Comparison of ENCODE assay signal across 18 mouse cellular contexts in genomic region chr11:44367711-44368110, GRCm38 (mm10). TPM values are rescaled to one million over a fixed set of nuclear protein-coding genes. Genes with fewer than 3 reads are reported as not detected.
A peak's percentile ranks its signal among the peaks of the same experiment; 100 is the strongest.
DNase-seq lines count a peak whose midpoint lies in the region; ATAC-seq lines count a peak whose summit lies in the region.
"Had no signal": no experiment of that assay in that cellular context is flagged by ENCODE, and none has a peak within 500 bp of the region (broad histone marks: within the 10 kb centered on the region; RNA-seq: fewer than 3 reads in every experiment).

No protein-coding gene starts in this region.

- no peak for ATAC-seq in neural tube, embryonic 15.5 days (ENCODE audit: low FRiP score)
- ATAC-seq in intestine, embryonic 15.5 days = no peak
- no peak for ATAC-seq in forebrain, embryonic 11.5 days (replicated peaks; ENCODE audit: low FRiP score)

- H3K9me3 ChIP-seq in neural tube, embryonic 15.5 days (replicated peaks) = no peaks in the 10 kb centered on the region
- H3K9me3 ChIP-seq in intestine, embryonic 15.5 days = no peaks in the 10 kb centered on the region
- no peaks in the 10 kb centered on the region for H3K9me3 ChIP-seq in forebrain, embryonic 11.5 days (ENCODE audit: control insufficient read depth, low read length)
- H3K9me3 ChIP-seq: forebrain, embryonic 10.5 days; heart, embryonic 15.5 days; kidney, embryonic 15.5 days; neural tube, embryonic 13.5 days had no signal

- no peak overlapping the region for H3K27ac ChIP-seq in neural tube, embryonic 15.5 days (replicated peaks)
- no peak overlapping the region for H3K27ac ChIP-seq in intestine, embryonic 15.5 days
- H3K27ac ChIP-seq in forebrain, embryonic 11.5 days (ENCODE audit: low read depth, low read length) = no peak overlapping the region
- H3K27ac ChIP-seq: forebrain, embryonic 10.5 days; heart, embryonic 15.5 days; kidney, embryonic 15.5 days; neural tube, embryonic 13.5 days had no signal

- no peaks in the 10 kb centered on the region for H3K36me3 ChIP-seq in neural tube, embryonic 15.5 days
- no peaks in the 10 kb centered on the region for H3K36me3 ChIP-seq in intestine, embryonic 15.5 days
- no peaks in the 10 kb centered on the region for H3K36me3 ChIP-seq in forebrain, embryonic 11.5 days (ENCODE audit: control insufficient read depth, insufficient read depth, low read length)
- H3K36me3 ChIP-seq: forebrain, embryonic 10.5 days; heart, embryonic 15.5 days; kidney, embryonic 15.5 days; neural tube, embryonic 13.5 days had no signal

- no peak overlapping the region for H3K9ac ChIP-seq in neural tube, embryonic 15.5 days (replicated peaks)
- no peak overlapping the region for H3K9ac ChIP-seq in intestine, embryonic 15.5 days
- no peak overlapping the region for H3K9ac ChIP-seq in forebrain, embryonic 11.5 days (ENCODE audit: low read length)
- H3K9ac ChIP-seq: heart, embryonic 15.5 days; kidney, embryonic 15.5 days; neural tube, embryonic 13.5 days had no signal

- no peak overlapping the region for H3K4me3 ChIP-seq in neural tube, embryonic 15.5 days (replicated peaks)
- no peak overlapping the region for H3K4me3 ChIP-seq in intestine, embryonic 15.5 days (replicated peaks)
- H3K4me3 ChIP-seq in forebrain, embryonic 11.5 days (ENCODE audit: low read depth, low read length) = no peak overlapping the region
- H3K4me3 ChIP-seq: forebrain, embryonic 10.5 days; heart, embryonic 15.5 days; kidney, embryonic 15.5 days; neural tube, embryonic 13.5 days had no signal

- peak; percentile 4 for DNase-seq in adrenal gland, adult 2 months
- no peak for DNase-seq in adrenal gland, postnatal 25 days
- DNase-seq in neural tube, embryonic 10.5 days (ENCODE audit: extremely low spot score, low spot score) = peak; percentile 19
- DNase-seq in gonadal fat pad, adult 2 months (ENCODE audit: low read depth) = peak; percentile 37
- DNase-seq in skeletal muscle tissue, adult 2 months (ENCODE audit: low read depth, low spot score) = peak; percentile 84
- DNase-seq in forebrain, embryonic 11.5 days (ENCODE audit: low spot score) = no peak
- DNase-seq: cerebellum, postnatal 36 days; midbrain, embryonic 14.5 days; thymus, postnatal 4 days had no signal

- H3K4me2 ChIP-seq in neural tube, embryonic 15.5 days = no peak overlapping the region
- H3K4me2 ChIP-seq in intestine, embryonic 15.5 days (replicated peaks) = no peak overlapping the region
- H3K4me2 ChIP-seq in forebrain, embryonic 11.5 days (ENCODE audit: low read depth, low read length, severe bottlenecking) = no peak overlapping the region
- H3K4me2 ChIP-seq: heart, embryonic 15.5 days; kidney, embryonic 15.5 days; neural tube, embryonic 13.5 days had no signal

- H3K27me3 ChIP-seq in neural tube, embryonic 15.5 days (replicated peaks) = no peaks in the 10 kb centered on the region
- H3K27me3 ChIP-seq in intestine, embryonic 15.5 days (replicated peaks) = no peaks in the 10 kb centered on the region
- no peaks in the 10 kb centered on the region for H3K27me3 ChIP-seq in forebrain, embryonic 11.5 days (ENCODE audit: control insufficient read depth, insufficient read depth, low read length)
- H3K27me3 ChIP-seq: heart, embryonic 15.5 days; kidney, embryonic 15.5 days; neural tube, embryonic 13.5 days had no signal

- H3K4me1 ChIP-seq in neural tube, embryonic 15.5 days = no peaks in the 10 kb centered on the region
- H3K4me1 ChIP-seq in intestine, embryonic 15.5 days (replicated peaks) = no peaks in the 10 kb centered on the region
- H3K4me1 ChIP-seq in forebrain, embryonic 11.5 days (replicated peaks; ENCODE audit: control insufficient read depth, insufficient read depth, low read length) = no peaks in the 10 kb centered on the region
- H3K4me1 ChIP-seq: heart, embryonic 15.5 days; kidney, embryonic 15.5 days; neural tube, embryonic 13.5 days had no signal

- 89% methylated on average over 1 of the region's 1 CpGs for WGBS in neural tube, embryonic 15.5 days
- WGBS in intestine, embryonic 15.5 days = 64% methylated on average over 1 of the region's 1 CpGs
- 74% methylated on average over 1 of the region's 1 CpGs for WGBS in forebrain, embryonic 11.5 days

RNA-seq across cellular contexts. Expression of gene Il12b, which starts 32.2 kb away (rescaled TPM):
- total RNA-seq in adrenal gland, adult 2 months (2021) = not detected
- not detected in 2 replicates for polyA plus RNA-seq in adrenal gland, adult 2 months (2012; rRNA removed)
- not detected in 2 replicates for total RNA-seq in adrenal gland, postnatal 25 days (2021)
- not detected in 2 replicates for polyA plus RNA-seq in neural tube, embryonic 15.5 days (2015; fragmentation: Nextera tagmentation; extraction: Ambion mirVana)
- 0.07 and 0.11 TPM in 2 replicates for polyA plus RNA-seq in gonadal fat pad, adult 2 months (2012; rRNA removed)
- not detected in 2 replicates for polyA plus RNA-seq in intestine, embryonic 15.5 days (2015; fragmentation: Nextera tagmentation; extraction: Ambion mirVana)
- not detected in 2 replicates for polyA plus RNA-seq in forebrain, embryonic 11.5 days (2014; fragmentation: Nextera tagmentation; extraction: Ambion mirVana)
- total RNA-seq: layer of hippocampus, postnatal 10 days had no signal
- polyA plus RNA-seq: forebrain, embryonic 10.5 days; heart, embryonic 15.5 days; kidney, embryonic 15.5 days; liver, embryonic 16.5 days; neural tube, embryonic 13.5 days; stomach, embryonic 14.5 days had no signal

Comparison
In these comparisons a context has a peak if more than half of its experiments do, and no peak if none do; other contexts are left out.
1. DNase-seq: peak in adrenal gland, adult 2 months (single experiment), neural tube, embryonic 10.5 days (single experiment), gonadal fat pad, adult 2 months (single experiment) and skeletal muscle tissue, adult 2 months (single experiment); none in adrenal gland, postnatal 25 days (single experiment) and forebrain, embryonic 11.5 days (single experiment).